Mouse (Mus musculus) CH12.LX (cell line): ENCODE data around the gene Tcea3. TPM values are rescaled to one million over a fixed set of nuclear protein-coding genes. Genes with fewer than 3 reads are reported as not detected.

ENCODE experiments used
- DNase-seq: peaks from one replicate; pipeline ENCODE4 v3.0.0-alpha.2; 2013; ENCODE audit errors: extremely low read depth
- H3K27ac ChIP-seq: 2 replicates; pipeline ENCODE4 v1.5.1; 2012; ENCODE audit warnings: low read depth, mild to moderate bottlenecking, control low read depth, moderate library complexity; ENCODE audit not compliant: insufficient read depth
- H3K27me3 ChIP-seq: replicated peaks from 2 replicates; pipeline ENCODE3; 2012; ENCODE audit warnings: inconsistent platforms
- H3K36me3 ChIP-seq, 2 experiments: replicated peaks in 1 of 2; 2 replicates each; pipeline versions ENCODE3 to v1.6.1; 2012; ENCODE audit warnings: inconsistent platforms in 1 of 2, low read length in 1 of 2, mild to moderate bottlenecking in 1 of 2, mixed read lengths in 1 of 2, moderate library complexity in 1 of 2; ENCODE audit not compliant: control insufficient read depth in 1 of 2, insufficient read depth in 1 of 2
- H3K4me1 ChIP-seq, 2 experiments: 2 replicates each; pipeline ENCODE4 v1.6.1; 2012; ENCODE audit warnings: inconsistent platforms in 1 of 2, moderate library complexity in 1 of 2; ENCODE audit not compliant: insufficient read depth in 2 of 2, control insufficient read depth in 1 of 2
- H3K4me2 ChIP-seq: 2 replicates; pipeline ENCODE4 v1.6.1; 2012; ENCODE audit warnings: low read depth, mild to moderate bottlenecking, control low read depth; ENCODE audit not compliant: poor library complexity, insufficient read depth, severe bottlenecking
- H3K4me3 ChIP-seq, 3 experiments: fragments of 150-350 bp in 1 of 3; sonication (generic) in 1 of 3; replicated peaks in 1 of 3; 2 replicates each; pipeline versions ENCODE3 to v1.5.1; 2011 to 2012; ENCODE audit warnings: low read depth in 2 of 3, low read length in 2 of 3, mild to moderate bottlenecking in 2 of 3, moderate library complexity in 2 of 3, control low read depth in 1 of 3, improper control_type of control experiment in 1 of 3, inconsistent platforms in 1 of 3, mixed read lengths in 1 of 3; ENCODE audit not compliant: poor library complexity in 1 of 3
- H3K79me2 ChIP-seq: replicated peaks from 2 replicates; pipeline ENCODE4 v1.6.1; 2012; ENCODE audit warnings: mild to moderate bottlenecking, moderate library complexity; ENCODE audit not compliant: control insufficient read depth, poor library complexity, insufficient read depth, severe bottlenecking; ENCODE audit errors: extremely low read depth
- H3K9ac ChIP-seq: 2 replicates; pipeline ENCODE4 v1.6.1; 2012; ENCODE audit warnings: low read depth, mild to moderate bottlenecking, control low read depth, moderate library complexity; ENCODE audit not compliant: insufficient read depth
- H3K9me3 ChIP-seq: replicated peaks from 2 replicates; pipeline ENCODE3; 2012; ENCODE audit warnings: low read length, inconsistent platforms, mixed read lengths
- BHLHE40 ChIP-seq: IDR thresholded peaks from 2 replicates; pipeline ENCODE4 v1.6.1; 2011; ENCODE audit warnings: mild to moderate bottlenecking, low read depth, low read length, improper control_type of control experiment
- CHD2 ChIP-seq: IDR thresholded peaks from 2 replicates; pipeline ENCODE4 v1.6.1; 2011; ENCODE audit warnings: low read length, improper control_type of control experiment
- ETS1 ChIP-seq: conservative IDR thresholded peaks from 2 replicates; pipeline ENCODE4 v1.6.1; 2012; ENCODE audit warnings: low read depth, mild to moderate bottlenecking, inconsistent platforms, low read length, improper control_type of control experiment, moderate library complexity
- GABPA ChIP-seq: IDR thresholded peaks from 2 replicates; pipeline ENCODE4 v1.6.1; 2012; ENCODE audit warnings: low read depth, low read length, improper control_type of control experiment, inconsistent platforms; ENCODE audit not compliant: insufficient replicate concordance
- IRF4 ChIP-seq: IDR thresholded peaks from 2 replicates; pipeline ENCODE4 v1.6.1; 2014; ENCODE audit warnings: low read depth, mild to moderate bottlenecking, inconsistent platforms, low read length, improper control_type of control experiment
- KAT2A ChIP-seq: IDR thresholded peaks from 2 replicates; pipeline ENCODE4 v1.6.1; 2012; ENCODE audit warnings: low read length, improper control_type of control experiment, inconsistent platforms; ENCODE audit not compliant: insufficient replicate concordance
- MAX ChIP-seq: IDR thresholded peaks from 2 replicates; pipeline ENCODE4 v1.6.1; 2011; ENCODE audit warnings: low read length, improper control_type of control experiment
- MEF2A ChIP-seq: IDR thresholded peaks from 2 replicates; pipeline ENCODE4 v1.6.1; 2014; ENCODE audit warnings: low read depth, mild to moderate bottlenecking, inconsistent platforms, low read length, improper control_type of control experiment, borderline replicate concordance
- MYC ChIP-seq: IDR thresholded peaks from 2 replicates; pipeline ENCODE4 v1.6.1; 2011; ENCODE audit warnings: low read depth, mild to moderate bottlenecking, improper control_type of control experiment, low read length
- NELFE ChIP-seq: IDR thresholded peaks from 2 replicates; pipeline ENCODE4 v1.6.1; 2011; ENCODE audit warnings: low read depth, low read length, improper control_type of control experiment
- NRF1 ChIP-seq: IDR thresholded peaks from 2 replicates; pipeline ENCODE4 v1.6.1; 2014; ENCODE audit warnings: low read depth, mild to moderate bottlenecking, inconsistent platforms, low read length, improper control_type of control experiment, moderate library complexity
- PAX5 ChIP-seq: IDR thresholded peaks from 2 replicates; pipeline ENCODE4 v1.6.1; 2012; ENCODE audit warnings: low read length, inconsistent platforms, mixed read lengths
- POLR2AphosphoS2 ChIP-seq: IDR thresholded peaks from 2 replicates; pipeline ENCODE4 v1.6.1; 2011; ENCODE audit warnings: low read depth, low read length, improper control_type of control experiment
- RCOR1 ChIP-seq: conservative IDR thresholded peaks from 2 replicates; pipeline ENCODE4 v1.6.1; 2012; ENCODE audit warnings: low read depth, mild to moderate bottlenecking, inconsistent platforms, low read length, improper control_type of control experiment
- SIN3A ChIP-seq: IDR thresholded peaks from 2 replicates; pipeline ENCODE4 v1.6.1; 2012; ENCODE audit warnings: low read length, improper control_type of control experiment, inconsistent platforms
- TBP ChIP-seq: conservative IDR thresholded peaks from 2 replicates; pipeline ENCODE4 v1.6.1; 2011; ENCODE audit warnings: low read depth, low read length, improper control_type of control experiment
- UBTF ChIP-seq: IDR thresholded peaks from 2 replicates; pipeline ENCODE4 v1.6.1; 2012; ENCODE audit warnings: low read depth, mild to moderate bottlenecking, inconsistent platforms, low read length, improper control_type of control experiment, moderate library complexity
- USF1 ChIP-seq: IDR thresholded peaks from 2 replicates; pipeline ENCODE4 v1.6.1; 2014; ENCODE audit warnings: low read depth, mild to moderate bottlenecking, inconsistent platforms, low read length, improper control_type of control experiment
- ZC3H11A ChIP-seq: IDR thresholded peaks from 2 replicates; pipeline ENCODE4 v1.6.1; 2012; ENCODE audit warnings: low read depth, mild to moderate bottlenecking, inconsistent platforms, low read length, improper control_type of control experiment
- ZKSCAN1 ChIP-seq: IDR thresholded peaks from 2 replicates; pipeline ENCODE4 v1.6.1; 2012; ENCODE audit warnings: low read depth, inconsistent platforms, low read length, improper control_type of control experiment, borderline replicate concordance
- ZMIZ1 ChIP-seq: IDR thresholded peaks from 2 replicates; pipeline ENCODE4 v1.6.1; 2012; ENCODE audit warnings: low read depth, mild to moderate bottlenecking, inconsistent platforms, low read length, improper control_type of control experiment
- dilution Hi-C: fragments of 300-500 bp; cut with MboI; formaldehyde crosslinking; loops from 2 replicates; pipeline ENCODE4 v1.14.3; 2020; ENCODE audit warnings: low sequenced_read_pairs; ENCODE audit not compliant: extremely low pct_unique_long_range_greater_than_20kb, extremely low pct_ligation_motif_present
- in situ Hi-C: fragments of 300-500 bp; cut with MboI; formaldehyde crosslinking; loops from 3 replicates; pipeline ENCODE4 v1.14.3; 2019; ENCODE audit warnings: low sequenced_read_pairs, low pct_ligation_motif_present, low pct_unique_long_range_greater_than_20kb, mixed read lengths
- polyA plus RNA-seq: library from polyadenylated mRNA; unstranded; fragments of >175 nt; gene quantifications from 2 replicates; pipeline ENCODE4 v1.2.1, GENCODE M21; 2012; ENCODE audit warnings: low read depth; ENCODE audit not compliant: insufficient read length
- total RNA-seq, 2 experiments: library from RNA; depleted of rRNA; stranded (reverse); fragments of 300-350 nt in 1 of 2; fragments of >200 nt in 1 of 2; gene quantifications; 2 replicates each; pipeline ENCODE4 v1.2.3; 2012 to 2014

The Tcea3 gene
- total and polyA plus RNA-seq, 3 experiments = not detected

DNA sequence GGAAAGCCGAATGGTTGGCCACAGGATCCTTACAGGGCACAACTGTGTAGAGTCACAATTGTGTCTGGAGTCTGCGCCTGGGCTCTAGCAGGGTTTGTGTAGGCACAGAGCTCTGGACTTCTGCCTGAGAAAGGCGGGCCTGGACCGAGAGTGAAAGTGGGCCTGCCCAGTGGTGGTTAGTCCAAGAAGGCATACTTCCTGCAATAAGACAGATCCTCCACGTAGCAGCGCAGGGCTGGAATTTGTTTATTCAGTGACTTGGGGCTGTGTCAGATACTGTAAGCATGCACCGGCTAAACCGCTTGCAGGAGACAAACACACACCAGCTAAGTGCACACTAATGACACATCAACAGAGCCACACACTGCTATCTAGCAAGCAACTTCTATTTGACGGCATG is 2.3 kb downstream of the Tcea3 start:
- dilution Hi-C loops = no loop called here
- no peak overlapping the region for H3K9ac ChIP-seq
- no peaks in the 10 kb centered on the region for H3K79me2 ChIP-seq
- peaks cover 16% of the 10 kb centered on the region for H3K9me3 ChIP-seq
- H3K27ac ChIP-seq = no peak overlapping the region
- no peak overlapping the region for H3K4me2 ChIP-seq
- DNase-seq = no peak
- in situ Hi-C loops = loop anchor here (25.0 kb wide), 1 partner anchor 363 kb away; the partner anchor contains the start of genes Kdm1a, Lactbl1 and Tex46
- H3K36me3 ChIP-seq = no peaks in the 10 kb centered on the region
- peaks cover 75% of the 10 kb centered on the region for H3K27me3 ChIP-seq
- no peak for TF ChIP-seq MAX
- no peak for TF ChIP-seq GABPA
- TF ChIP-seq CHD2 = no peak
- TF ChIP-seq MYC = no peak
- no peak for TF ChIP-seq IRF4
- no peak for TF ChIP-seq PAX5
- TF ChIP-seq USF1 = no peak
- TF ChIP-seq RCOR1 = no peak
- no peak for TF ChIP-seq TBP
- TF ChIP-seq NRF1 = no peak
- TF ChIP-seq NELFE = no peak
- no peak overlapping the region for H3K4me3 ChIP-seq
- peaks cover 0 to 17% of the 10 kb centered on the region in 2 experiments; a peak in 3 of 4 replicates for H3K4me1 ChIP-seq

DNA sequence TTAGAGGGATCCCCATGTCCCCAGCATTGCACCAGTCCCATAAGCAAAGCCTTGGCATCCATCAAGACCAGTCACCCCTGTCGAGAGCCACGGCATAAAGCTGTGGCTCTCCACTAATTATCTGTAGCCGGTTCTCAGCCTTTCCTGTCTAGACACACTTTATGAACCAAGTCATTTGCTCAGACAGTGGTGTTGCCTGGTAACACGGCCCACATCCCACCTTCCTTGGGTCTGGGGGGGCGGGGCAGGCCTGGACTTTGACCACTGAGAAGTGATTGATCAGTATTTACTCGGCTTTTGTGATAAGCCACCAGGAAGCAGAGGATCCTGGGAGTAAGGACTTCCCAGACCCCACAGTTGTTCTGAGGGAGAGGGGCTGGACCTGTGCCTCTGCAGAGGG is 8.4 kb downstream of the Tcea3 start:
- in situ Hi-C loops = no loop called here
- Histone ChIP-seq H3K9ac (no peak overlapping the region), H3K4me3 (no peak overlapping the region), H3K9me3 (no peaks in the 10 kb centered on the region), H3K27me3 (peaks cover 71% of the 10 kb centered on the region), H3K79me2 (no peaks in the 10 kb centered on the region), H3K4me2 (no peak overlapping the region), H3K36me3 (no peaks in the 10 kb centered on the region), H3K4me1 (peaks cover 0 to 4% of the 10 kb centered on the region in 2 experiments; a peak in 2 of 4 replicates), H3K27ac (no peak overlapping the region)
- dilution Hi-C loops = no loop called here
- no peak for DNase-seq
- TF ChIP-seq ZKSCAN1 = no peak
- no peak for TF ChIP-seq SIN3A
- TF ChIP-seq MEF2A = no peak
- TF ChIP-seq ZMIZ1 = no peak
- no peak for TF ChIP-seq TBP
- TF ChIP-seq ZC3H11A = no peak
- TF ChIP-seq ETS1 = no peak
- no peak for TF ChIP-seq UBTF
- TF ChIP-seq PAX5 = no peak
- no peak for TF ChIP-seq RCOR1
- TF ChIP-seq NRF1 = no peak
- TF ChIP-seq BHLHE40 = no peak
- TF ChIP-seq MYC = no peak
- TF ChIP-seq POLR2AphosphoS2 = no peak
- no peak for TF ChIP-seq GABPA
- no peak for TF ChIP-seq KAT2A
